ENCODE assay signal across 9 mouse cellular contexts in genomic region chr1:169495621-169496020, GRCm38 (mm10). TPM values are rescaled to one million over a fixed set of nuclear protein-coding genes. Genes with fewer than 3 reads are reported as not detected.
A peak's percentile ranks its signal among the peaks of the same experiment; 100 is the strongest.
DNase-seq lines count a peak whose midpoint lies in the region; ATAC-seq and TF ChIP-seq lines count a peak whose summit lies in the region.
"Had no signal": no experiment of that assay in that cellular context is flagged by ENCODE, and none has a peak within 500 bp of the region (broad histone marks: within the 10 kb centered on the region; RNA-seq: fewer than 3 reads in every experiment).

No protein-coding gene starts in this region.

- peak; percentile 35 for DNase-seq in R1 (ENCODE audit: low read depth, low spot score)
- peak; percentile 62 to 81 for DNase-seq in cerebellum, postnatal 4 days (ENCODE audit: low spot score in 2 of 2)
- DNase-seq in layer of hippocampus, adult 2 months (ENCODE audit: low spot score in 2 of 2): peak; percentile 79 to 84
- peak; percentile 14 for DNase-seq in lung, postnatal 25 days (ENCODE audit: low spot score)
- DNase-seq in yolk sac, embryonic 10.5 days (ENCODE audit: low spot score): peak; percentile 5
- no peak for DNase-seq in gastrocnemius, adult 8-10 months (ENCODE audit: low spot score in 2 of 2)

- 71% methylated on average over 8 of the region's 8 CpGs for WGBS in intestine, postnatal 0 days
- 66% methylated on average over 8 of the region's 8 CpGs for WGBS in intestine, embryonic 15.5 days

- H3K4me2 ChIP-seq in intestine, postnatal 0 days (replicated peaks; ENCODE audit: low read depth): no peak overlapping the region
- no peak overlapping the region for H3K4me2 ChIP-seq in intestine, embryonic 15.5 days (replicated peaks)
- H3K4me2 ChIP-seq: limb, embryonic 15.5 days had no signal

- H3K4me3 ChIP-seq in intestine, postnatal 0 days (ENCODE audit: low read depth, low read length): no peak overlapping the region
- H3K4me3 ChIP-seq in intestine, embryonic 15.5 days (replicated peaks): no peak overlapping the region
- no peak overlapping the region for H3K4me3 ChIP-seq in layer of hippocampus, adult 2 months
- H3K4me3 ChIP-seq: limb, embryonic 15.5 days had no signal

- no peaks in the 10 kb centered on the region for H3K27me3 ChIP-seq in intestine, postnatal 0 days (replicated peaks; ENCODE audit: control insufficient read depth, insufficient read depth, low read length)
- H3K27me3 ChIP-seq in intestine, embryonic 15.5 days (replicated peaks): no peaks in the 10 kb centered on the region
- H3K27me3 ChIP-seq: limb, embryonic 15.5 days had no signal

- H3K9me3 ChIP-seq in intestine, postnatal 0 days (ENCODE audit: control insufficient read depth): no peaks in the 10 kb centered on the region
- no peaks in the 10 kb centered on the region for H3K9me3 ChIP-seq in intestine, embryonic 15.5 days
- H3K9me3 ChIP-seq: limb, embryonic 15.5 days had no signal

- peaks cover 15% of the 10 kb centered on the region for H3K36me3 ChIP-seq in intestine, postnatal 0 days (ENCODE audit: control insufficient read depth, insufficient read depth)
- H3K36me3 ChIP-seq in intestine, embryonic 15.5 days: 0 out of 2 replicates have a peak, but pooled peaks cover 2% of the 10 kb centered on the region

- H3K4me1 ChIP-seq in intestine, postnatal 0 days (replicated peaks; ENCODE audit: control insufficient read depth, insufficient read depth, low read length): no peaks in the 10 kb centered on the region
- no peaks in the 10 kb centered on the region for H3K4me1 ChIP-seq in intestine, embryonic 15.5 days (replicated peaks)
- H3K4me1 ChIP-seq: limb, embryonic 15.5 days had no signal

- no peak overlapping the region for H3K9ac ChIP-seq in intestine, postnatal 0 days (ENCODE audit: low read depth, low read length)
- H3K9ac ChIP-seq in intestine, embryonic 15.5 days: no peak overlapping the region
- H3K9ac ChIP-seq: limb, embryonic 15.5 days had no signal

- TF ChIP-seq CTCF in intestine, postnatal 0 days (IDR thresholded peaks at IDR 0.05; ENCODE audit: low read depth): peak; percentile 78
- TF ChIP-seq CTCF in layer of hippocampus, adult 2 months (conservative IDR thresholded peaks at IDR 0.05): peak; percentile 90

- no peak for ATAC-seq in intestine, postnatal 0 days
- no peak for ATAC-seq in intestine, embryonic 15.5 days

- no peak overlapping the region for H3K27ac ChIP-seq in intestine, postnatal 0 days (ENCODE audit: low read depth, low read length)
- H3K27ac ChIP-seq in intestine, embryonic 15.5 days: no peak overlapping the region
- H3K27ac ChIP-seq in layer of hippocampus, adult 2 months: peak overlapping the region; percentile 76
- H3K27ac ChIP-seq: limb, embryonic 15.5 days had no signal

RNA-seq across cellular contexts. Expression of gene Nuf2, which starts 35.6 kb away (rescaled TPM):
- 11.0 and 13.0 TPM in 2 replicates for polyA plus RNA-seq in intestine, postnatal 0 days (2015; fragmentation: Nextera tagmentation; extraction: Ambion mirVana)
- 40.5 and 46.0 TPM in 2 replicates for polyA plus RNA-seq in intestine, embryonic 15.5 days (2015; fragmentation: Nextera tagmentation; extraction: Ambion mirVana)
- 1 to 10 TPM; 3.2 to 4.1 TPM for total RNA-seq in layer of hippocampus, adult 2 months (2021)
- total RNA-seq in gastrocnemius, adult 8-10 months (2022): under 1 TPM in 1 of 4 experiments, not detected in 3; 0.24 TPM

Comparison
In these comparisons a context has a peak if more than half of its experiments do, and no peak if none do; other contexts are left out.
1. DNase-seq: peak in R1 (single experiment), cerebellum, postnatal 4 days (2 of 2), layer of hippocampus, adult 2 months (2 of 2), lung, postnatal 25 days (single experiment) and yolk sac, embryonic 10.5 days (single experiment); none in gastrocnemius, adult 8-10 months (0 of 2).